Mouse (Mus musculus) MEL (cell line): ENCODE results near the gene Pcnx3. TPM values are rescaled to one million over a fixed set of nuclear protein-coding genes. Genes with fewer than 3 reads are reported as not detected.

ENCODE experiments used
- DNase-seq: peaks from one replicate; pipeline ENCODE4 v3.0.0; 2011; ENCODE audit warnings: low read depth, low spot score
- H3K27ac ChIP-seq: 2 replicates; pipeline ENCODE4 v1.5.1; 2012; ENCODE audit warnings: low read depth, mild to moderate bottlenecking, control low read depth, low read length, moderate library complexity; ENCODE audit not compliant: control insufficient read depth
- H3K27me3 ChIP-seq, 2 experiments: fragments of 150-350 bp in 1 of 2; sonication (generic) in 1 of 2; 2 replicates each; pipeline ENCODE4 v1.6.1; 2012; ENCODE audit warnings: low read length in 2 of 2, mild to moderate bottlenecking in 2 of 2, improper control_type of control experiment in 1 of 2, moderate library complexity in 1 of 2; ENCODE audit not compliant: insufficient read depth in 2 of 2, control insufficient read depth in 1 of 2
- H3K36me3 ChIP-seq, 2 experiments: 2 replicates each; pipeline ENCODE4 v1.6.1; 2012 to 2014; ENCODE audit warnings: low read length in 2 of 2, improper control_type of control experiment in 1 of 2, inconsistent platforms in 1 of 2, mild to moderate bottlenecking in 1 of 2; ENCODE audit not compliant: insufficient read depth in 2 of 2, control insufficient read depth in 1 of 2
- H3K4me1 ChIP-seq, 2 experiments: fragments of 150-350 bp in 1 of 2; sonication (generic) in 1 of 2; 2 replicates each; pipeline ENCODE4 v1.6.1; 2012; ENCODE audit warnings: low read length in 2 of 2, improper control_type of control experiment in 1 of 2, mild to moderate bottlenecking in 1 of 2; ENCODE audit not compliant: insufficient read depth in 2 of 2, control insufficient read depth in 1 of 2
- H3K4me3 ChIP-seq, 2 experiments: fragments of 150-350 bp in 1 of 2; sonication (generic) in 1 of 2; 2 replicates each; pipeline ENCODE4 v1.5.1; 2012; ENCODE audit warnings: low read depth in 2 of 2, low read length in 2 of 2, mild to moderate bottlenecking in 2 of 2, moderate library complexity in 2 of 2, control low read depth in 1 of 2, improper control_type of control experiment in 1 of 2; ENCODE audit not compliant: control insufficient read depth in 1 of 2, insufficient read depth in 1 of 2
- H3K79me2 ChIP-seq: 2 replicates; pipeline ENCODE4 v1.6.1; 2012; ENCODE audit warnings: mild to moderate bottlenecking, low read length, moderate library complexity; ENCODE audit not compliant: control insufficient read depth, poor library complexity, insufficient read depth
- H3K9ac ChIP-seq: 2 replicates; pipeline ENCODE4 v1.6.1; 2012; ENCODE audit warnings: low read depth, mild to moderate bottlenecking, control low read depth, low read length, moderate library complexity; ENCODE audit not compliant: control insufficient read depth, poor library complexity, severe bottlenecking
- H3K9me3 ChIP-seq: fragments of 150-350 bp; sonication (generic); replicated peaks from 2 replicates; pipeline ENCODE4 v1.6.1; 2012; ENCODE audit warnings: mild to moderate bottlenecking, low read length, improper control_type of control experiment, moderate library complexity; ENCODE audit not compliant: insufficient read depth
- CHD2 ChIP-seq: IDR thresholded peaks from 2 replicates; pipeline ENCODE4 v1.6.1; 2011; ENCODE audit warnings: low read length, improper control_type of control experiment
- ELF1 ChIP-seq: IDR thresholded peaks from 2 replicates; pipeline ENCODE4 v1.6.1; 2014; ENCODE audit warnings: low read depth, mild to moderate bottlenecking, inconsistent platforms, low read length, improper control_type of control experiment, moderate library complexity
- EP300 ChIP-seq, 2 experiments: IDR thresholded peaks; 2 replicates each; pipeline ENCODE4 v1.6.1; 2011; ENCODE audit warnings: improper control_type of control experiment in 2 of 2, low read length in 2 of 2, low read depth in 1 of 2, mild to moderate bottlenecking in 1 of 2
- ETS1 ChIP-seq: IDR thresholded peaks from 2 replicates; pipeline ENCODE4 v1.6.1; 2012; ENCODE audit warnings: low read depth, mild to moderate bottlenecking, inconsistent platforms, low read length, improper control_type of control experiment, moderate library complexity
- HCFC1 ChIP-seq: IDR thresholded peaks from 2 replicates; pipeline ENCODE4 v1.6.1; 2012; ENCODE audit warnings: low read depth, mild to moderate bottlenecking, inconsistent platforms, low read length, improper control_type of control experiment, moderate library complexity
- JUND ChIP-seq: IDR thresholded peaks from 2 replicates; pipeline ENCODE4 v1.6.1; 2011; ENCODE audit warnings: low read depth, mild to moderate bottlenecking, improper control_type of control experiment, low read length
- MAFK ChIP-seq: IDR thresholded peaks from 2 replicates; pipeline ENCODE4 v1.6.1; 2011; ENCODE audit warnings: low read depth, mild to moderate bottlenecking, low read length, improper control_type of control experiment, borderline replicate concordance
- MEF2A ChIP-seq: IDR thresholded peaks from 2 replicates; pipeline ENCODE4 v1.6.1; 2014; ENCODE audit warnings: low read depth, mild to moderate bottlenecking, inconsistent platforms, low read length, improper control_type of control experiment; ENCODE audit not compliant: poor library complexity, insufficient replicate concordance, severe bottlenecking; ENCODE audit errors: extremely low read depth
- NELFE ChIP-seq: IDR thresholded peaks from 2 replicates; pipeline ENCODE4 v1.6.1; 2011; ENCODE audit warnings: low read depth, low read length, improper control_type of control experiment
- NRF1 ChIP-seq: IDR thresholded peaks from 2 replicates; pipeline ENCODE4 v1.6.1; 2014; ENCODE audit warnings: low read depth, mild to moderate bottlenecking, inconsistent platforms, low read length, improper control_type of control experiment, moderate library complexity; ENCODE audit not compliant: poor library complexity, insufficient read depth, severe bottlenecking
- POLR2A ChIP-seq, 2 experiments: IDR thresholded peaks; 2 replicates each; pipeline ENCODE4 v1.6.1; 2011 to 2012; ENCODE audit warnings: low read length in 2 of 2, mild to moderate bottlenecking in 2 of 2, control low read depth in 1 of 2, improper control_type of control experiment in 1 of 2, low read depth in 1 of 2, moderate library complexity in 1 of 2; ENCODE audit not compliant: control insufficient read depth in 1 of 2, insufficient read depth in 1 of 2, poor library complexity in 1 of 2
- POLR2AphosphoS2 ChIP-seq: IDR thresholded peaks from 2 replicates; pipeline ENCODE4 v1.6.1; 2011; ENCODE audit warnings: low read length, improper control_type of control experiment
- POLR2AphosphoS5 ChIP-seq: IDR thresholded peaks from 2 replicates; pipeline ENCODE4 v1.6.1; 2012; ENCODE audit warnings: low read depth, borderline replicate concordance, mild to moderate bottlenecking, inconsistent platforms, low read length, moderate library complexity, mixed read lengths
- RAD21 ChIP-seq: IDR thresholded peaks from 2 replicates; pipeline ENCODE4 v1.6.1; 2011; ENCODE audit warnings: mild to moderate bottlenecking, low read depth, low read length, improper control_type of control experiment
- SIN3A ChIP-seq: IDR thresholded peaks from 2 replicates; pipeline ENCODE4 v1.6.1; 2012; ENCODE audit warnings: low read length, improper control_type of control experiment, inconsistent platforms
- SMC3 ChIP-seq: IDR thresholded peaks from 2 replicates; pipeline ENCODE4 v1.6.1; 2011; ENCODE audit warnings: low read depth, low read length, improper control_type of control experiment
- TAL1 ChIP-seq: IDR thresholded peaks from 2 replicates; pipeline ENCODE4 v1.6.1; 2012; ENCODE audit warnings: mild to moderate bottlenecking, inconsistent platforms, low read length, moderate library complexity, mixed read lengths
- TCF12 ChIP-seq: IDR thresholded peaks from 2 replicates; pipeline ENCODE4 v1.6.1; 2014; ENCODE audit warnings: low read depth, mild to moderate bottlenecking, inconsistent platforms, low read length, improper control_type of control experiment, moderate library complexity
- UBTF ChIP-seq: IDR thresholded peaks from 2 replicates; pipeline ENCODE4 v1.6.1; 2012; ENCODE audit warnings: low read depth, mild to moderate bottlenecking, inconsistent platforms, low read length, improper control_type of control experiment, moderate library complexity, borderline replicate concordance; ENCODE audit not compliant: insufficient read depth
- USF1 ChIP-seq: IDR thresholded peaks from 2 replicates; pipeline ENCODE4 v1.6.1; 2014; ENCODE audit warnings: low read depth, mild to moderate bottlenecking, inconsistent platforms, low read length, improper control_type of control experiment, moderate library complexity
- ZC3H11A ChIP-seq: IDR thresholded peaks from 2 replicates; pipeline ENCODE4 v1.6.1; 2012; ENCODE audit warnings: low read depth, mild to moderate bottlenecking, inconsistent platforms, low read length, improper control_type of control experiment
- ZKSCAN1 ChIP-seq: IDR thresholded peaks from 2 replicates; pipeline ENCODE4 v1.6.1; 2012; ENCODE audit warnings: low read depth, mild to moderate bottlenecking, inconsistent platforms, low read length, improper control_type of control experiment, moderate library complexity
- polyA plus RNA-seq, 2 experiments: library from polyadenylated mRNA; stranded (reverse) in 1 of 2; unstranded in 1 of 2; fragments of >175 nt in 1 of 2; fragments of >200 nt in 1 of 2; gene quantifications; 2 replicates each; pipeline versions ENCODE4 v1.2.1 to v1.2.4; 2012; ENCODE audit warnings: low replicate concordance in 2 of 2, low read depth in 1 of 2; ENCODE audit not compliant: insufficient read length in 2 of 2, insufficient read depth in 1 of 2, missing spikeins in 1 of 2
- total RNA-seq: library from RNA; depleted of rRNA; stranded (reverse); fragments of 300-350 nt; gene quantifications from 2 replicates; pipeline ENCODE4 v1.2.3, GENCODE M21; 2012

The Pcnx3 gene
- total and polyA plus RNA-seq, 3 experiments: 25.3 to 76.4 TPM; not detected in 1

GRCm38 (mm10) chr19:5724549-5724941 lies 35.8 kb upstream of the Pcnx3 start (continued):
- peak; percentile 58 for TF ChIP-seq ELF1
- TF ChIP-seq ETS1: peak; percentile 92

DNA sequence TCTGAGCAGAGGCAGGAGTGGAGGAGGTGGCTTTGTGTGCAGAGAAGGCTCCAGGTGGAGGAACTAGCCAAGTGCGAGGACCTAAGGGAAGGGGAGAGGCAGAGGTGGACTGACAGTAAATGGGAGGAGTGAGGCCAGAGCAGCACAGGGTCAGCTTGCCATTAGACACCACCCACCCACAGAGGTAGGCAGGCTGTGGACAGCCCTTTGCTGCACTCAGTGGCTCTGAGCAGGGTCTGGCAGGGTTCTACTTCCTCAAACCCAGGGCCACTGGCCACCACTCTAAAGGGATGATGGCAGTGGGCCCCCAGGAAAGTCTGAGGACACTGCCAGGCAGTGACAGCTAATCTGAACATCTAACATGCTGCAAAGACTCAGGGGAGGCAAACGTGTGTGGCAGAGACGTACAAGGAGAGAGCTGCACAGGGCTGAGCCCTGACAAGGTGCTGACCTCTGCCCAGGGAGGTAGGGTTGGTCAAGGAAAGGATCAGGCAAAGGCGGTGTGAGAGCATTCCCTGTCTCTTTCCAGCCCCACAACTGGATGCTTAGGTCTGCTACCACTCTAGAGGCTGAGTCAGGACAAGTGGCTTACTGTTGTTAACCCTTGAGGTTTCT lies 35.3 kb upstream of the Pcnx3 start:
- peaks cover 39% of the 10 kb centered on the region for H3K79me2 ChIP-seq
- TF ChIP-seq POLR2A (IDR thresholded peaks at IDR 0.05; ENCODE audit: control insufficient read depth in 1 of 2, insufficient read depth in 1 of 2, low read depth in 1 of 2, low read length in 2 of 2, poor library complexity in 1 of 2): no peak
- TF ChIP-seq, all 39 proteins: peak for 0
- peaks cover 8 to 34% of the 10 kb centered on the region in 2 experiments for H3K36me3 ChIP-seq
- H3K27me3 ChIP-seq: no peaks in the 10 kb centered on the region
- H3K9me3 ChIP-seq: no peaks in the 10 kb centered on the region
- no peak for DNase-seq
- peak overlapping the region; percentile 45 for H3K27ac ChIP-seq
- peak overlapping the region; percentile 32 for H3K9ac ChIP-seq
- peak overlapping the region; percentile 32 to 70 for H3K4me3 ChIP-seq
- H3K4me1 ChIP-seq: peaks cover 3 to 38% of the 10 kb centered on the region in 2 experiments; a peak in 3 of 4 replicates

DNA sequence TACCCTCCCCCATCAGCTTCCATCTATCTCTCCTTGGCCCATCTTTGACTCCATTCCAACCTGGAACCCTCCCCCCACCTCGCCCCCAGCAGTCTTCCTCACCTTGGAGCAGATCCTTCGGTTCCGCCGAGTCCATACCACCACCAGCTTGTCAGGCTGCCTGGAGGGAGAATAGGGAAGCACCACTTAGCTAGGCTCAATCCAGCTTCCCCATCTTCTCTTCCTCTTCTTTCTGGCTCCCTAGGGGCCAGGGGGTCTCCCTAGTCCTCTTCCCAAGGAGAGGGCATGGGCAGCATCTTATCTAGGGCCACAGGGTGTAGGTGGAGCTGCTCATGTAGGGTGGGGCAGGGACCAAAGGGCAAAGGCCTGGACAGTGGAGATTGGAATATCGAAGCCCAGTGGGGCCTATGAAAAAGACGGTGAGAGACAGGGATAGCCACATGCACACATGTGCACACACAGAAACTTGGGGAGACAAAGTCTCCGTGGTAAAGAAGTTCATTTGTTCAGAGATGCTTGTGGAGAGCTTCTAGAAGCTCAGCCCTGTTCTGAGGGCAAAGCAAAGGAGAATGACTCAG lies 34.2 kb upstream of the Pcnx3 start:
- peaks cover 8 to 34% of the 10 kb centered on the region in 2 experiments for H3K36me3 ChIP-seq
- peak overlapping the region; percentile 28; the same call in 1 of the 2 replicates for H3K27ac ChIP-seq
- no peaks in the 10 kb centered on the region for H3K27me3 ChIP-seq
- H3K9ac ChIP-seq: no peak overlapping the region
- H3K9me3 ChIP-seq: no peaks in the 10 kb centered on the region
- no peak overlapping the region for H3K4me3 ChIP-seq
- H3K4me1 ChIP-seq: peaks cover 3 to 31% of the 10 kb centered on the region in 2 experiments; a peak in 3 of 4 replicates
- peak; percentile 41 for DNase-seq
- 0 out of 4 replicates have a peak, but pooled peaks of 1 of the 2 experiments have one; percentile 13 for TF ChIP-seq EP300 (IDR thresholded peaks at IDR 0.05; ENCODE audit: low read depth in 1 of 2, low read length in 2 of 2)
- TF ChIP-seq TAL1: peak; percentile 13; the same call in 1 of the 2 replicates
- TF ChIP-seq JUND: no peak
- 0 out of 2 replicates have a peak, but pooled peaks have one; percentile 10 for TF ChIP-seq SIN3A
- peaks cover 30% of the 10 kb centered on the region for H3K79me2 ChIP-seq

GRCm38 (mm10) chr19:5721233-5721632 lies 32.5 kb upstream of the Pcnx3 start:
- Histone ChIP-seq H3K79me2 (peaks cover 28% of the 10 kb centered on the region), H3K4me3 (no peak overlapping the region), H3K9ac (no peak overlapping the region), H3K27me3 (no peaks in the 10 kb centered on the region), H3K27ac (no peak overlapping the region), H3K4me1 (peaks cover 3 to 19% of the 10 kb centered on the region in 2 experiments; a peak in 3 of 4 replicates), H3K36me3 (peaks cover 8 to 27% of the 10 kb centered on the region in 2 experiments), H3K9me3 (no peaks in the 10 kb centered on the region)
- DNase-seq: no peak
- TF ChIP-seq POLR2AphosphoS2 (no peak), SMC3 (no peak), ZKSCAN1 (no peak), ELF1 (no peak), ZC3H11A (no peak), MEF2A (no peak), NELFE (no peak), POLR2AphosphoS5 (no peak), HCFC1 (no peak), CHD2 (no peak), UBTF (no peak), RAD21 (no peak), TCF12 (no peak), NRF1 (no peak), USF1 (no peak), MAFK (no peak)
